In genomic region chr6:88637611-88638301, GRCm38 (mm10) we compare ENCODE assay signal across 13 mouse cellular contexts. TPM values are rescaled to one million over a fixed set of nuclear protein-coding genes. Genes with fewer than 3 reads are reported as not detected.
DNase-seq lines count a peak whose midpoint lies in the region; ATAC-seq and TF ChIP-seq lines count a peak whose summit lies in the region.
"Had no signal": no experiment of that assay in that cellular context is flagged by ENCODE, and none has a peak within 500 bp of the region (broad histone marks: within the 10 kb centered on the region; RNA-seq: fewer than 3 reads in every experiment).

Gene Kbtbd12, minus strand, starts transcription at chr6:88637950.

- no peak within 1 kb of the TSS for H3K4me2 ChIP-seq in intestine, embryonic 14.5 days (ENCODE audit: low read length)
- no peak within 1 kb of the TSS for H3K4me2 ChIP-seq in intestine, postnatal 0 days (replicated peaks; ENCODE audit: low read depth)
- H3K4me2 ChIP-seq in heart, embryonic 15.5 days: no peak within 1 kb of the TSS
- peak within 1 kb of the TSS; percentile 45 for H3K4me2 ChIP-seq in liver, embryonic 16.5 days (ENCODE audit: low read depth, low read length)
- H3K4me2 ChIP-seq in kidney, embryonic 15.5 days: no peak within 1 kb of the TSS

- H3K27me3 ChIP-seq in intestine, embryonic 14.5 days (replicated peaks; ENCODE audit: control insufficient read depth, insufficient read depth, low read length): no peaks in the 10 kb centered on the region
- H3K27me3 ChIP-seq in intestine, postnatal 0 days (replicated peaks; ENCODE audit: control insufficient read depth, insufficient read depth, low read length): no peaks in the 10 kb centered on the region
- no peaks in the 10 kb centered on the region for H3K27me3 ChIP-seq in heart, embryonic 15.5 days
- no peaks in the 10 kb centered on the region for H3K27me3 ChIP-seq in liver, embryonic 16.5 days (ENCODE audit: control insufficient read depth, insufficient read depth, low read depth, low read length)
- no peaks in the 10 kb centered on the region for H3K27me3 ChIP-seq in kidney, embryonic 15.5 days

- no peak for TF ChIP-seq CTCF in intestine, postnatal 0 days (IDR thresholded peaks at IDR 0.05; ENCODE audit: low read depth)

- no peak within 1 kb of the TSS for H3K27ac ChIP-seq in intestine, embryonic 14.5 days (ENCODE audit: low read depth)
- no peak within 1 kb of the TSS for H3K27ac ChIP-seq in intestine, postnatal 0 days (ENCODE audit: low read depth, low read length)
- H3K27ac ChIP-seq in heart, embryonic 15.5 days: no peak within 1 kb of the TSS
- peak within 1 kb of the TSS; percentile 88 for H3K27ac ChIP-seq in liver, embryonic 16.5 days (ENCODE audit: low read length)
- no peak within 1 kb of the TSS for H3K27ac ChIP-seq in kidney, embryonic 15.5 days
- H3K27ac ChIP-seq: limb, embryonic 10.5 days had no signal

- WGBS in intestine, embryonic 14.5 days: 97% methylated on average over 5 of the region's 5 CpGs
- WGBS in intestine, postnatal 0 days: 97% methylated on average over 5 of the region's 5 CpGs
- 92% methylated on average over 5 of the region's 5 CpGs for WGBS in heart, embryonic 15.5 days
- WGBS in liver, embryonic 16.5 days (ENCODE audit: insufficient replicate concordance): 96% methylated on average over 5 of the region's 5 CpGs
- WGBS in kidney, embryonic 15.5 days: 97% methylated on average over 5 of the region's 5 CpGs

- H3K4me3 ChIP-seq in intestine, embryonic 14.5 days (ENCODE audit: low read depth, low read length): no peak within 1 kb of the TSS
- no peak within 1 kb of the TSS for H3K4me3 ChIP-seq in intestine, postnatal 0 days (ENCODE audit: low read depth, low read length)
- H3K4me3 ChIP-seq in heart, embryonic 15.5 days: no peak within 1 kb of the TSS
- H3K4me3 ChIP-seq in liver, embryonic 16.5 days (ENCODE audit: low read depth, low read length): peak within 1 kb of the TSS; percentile 12
- H3K4me3 ChIP-seq in kidney, embryonic 15.5 days (replicated peaks): no peak within 1 kb of the TSS
- H3K4me3 ChIP-seq: limb, embryonic 10.5 days had no signal

- peak; percentile 41 for DNase-seq in intestine, embryonic 14.5 days (ENCODE audit: low spot score)
- DNase-seq in gastrocnemius, adult 18-20 months (ENCODE audit: low spot score): no peak
- no peak for DNase-seq in retina, embryonic 14.5 days (ENCODE audit: low spot score)
- DNase-seq in lung, postnatal 36 days: no peak
- DNase-seq: B cell, adult 2 months; cerebellum, adult 11-12 months; lung, postnatal 4 days; thymus, postnatal 14 days had no signal

- H3K9ac ChIP-seq in intestine, embryonic 14.5 days (ENCODE audit: low read length): no peak within 1 kb of the TSS
- H3K9ac ChIP-seq in intestine, postnatal 0 days (ENCODE audit: low read depth, low read length): no peak within 1 kb of the TSS
- H3K9ac ChIP-seq in heart, embryonic 15.5 days: no peak within 1 kb of the TSS
- peak within 1 kb of the TSS; percentile 38 for H3K9ac ChIP-seq in liver, embryonic 16.5 days (ENCODE audit: low read depth, low read length)
- no peak within 1 kb of the TSS for H3K9ac ChIP-seq in kidney, embryonic 15.5 days

- ATAC-seq in intestine, embryonic 14.5 days (replicated peaks; ENCODE audit: low FRiP score, low TSS enrichment, low read depth): no peak
- no peak for ATAC-seq in intestine, postnatal 0 days
- ATAC-seq in heart, embryonic 15.5 days (replicated peaks; ENCODE audit: insufficient number of reproducible peaks, insufficient read depth, low FRiP score, low read depth): no peak
- ATAC-seq in liver, embryonic 16.5 days (ENCODE audit: low read depth): peak; percentile 83
- no peak for ATAC-seq in kidney, embryonic 15.5 days (replicated peaks; ENCODE audit: low FRiP score)

- no peaks in the 10 kb centered on the region for H3K36me3 ChIP-seq in intestine, embryonic 14.5 days (ENCODE audit: control insufficient read depth, insufficient read depth, low read length)
- H3K36me3 ChIP-seq in intestine, postnatal 0 days (ENCODE audit: control insufficient read depth, insufficient read depth): no peaks in the 10 kb centered on the region
- no peaks in the 10 kb centered on the region for H3K36me3 ChIP-seq in heart, embryonic 15.5 days
- H3K36me3 ChIP-seq in liver, embryonic 16.5 days (ENCODE audit: control insufficient read depth, insufficient read depth): no peaks in the 10 kb centered on the region
- no peaks in the 10 kb centered on the region for H3K36me3 ChIP-seq in kidney, embryonic 15.5 days
- H3K36me3 ChIP-seq: limb, embryonic 10.5 days had no signal

- peaks cover 7% of the 10 kb centered on the region; the same call in 1 of the 2 replicates for H3K9me3 ChIP-seq in intestine, embryonic 14.5 days (ENCODE audit: control insufficient read depth, low read length)
- H3K9me3 ChIP-seq in intestine, postnatal 0 days (ENCODE audit: control insufficient read depth): peaks cover 3% of the 10 kb centered on the region; the same call in 1 of the 2 replicates
- no peaks in the 10 kb centered on the region for H3K9me3 ChIP-seq in heart, embryonic 15.5 days (replicated peaks)
- H3K9me3 ChIP-seq in liver, embryonic 16.5 days (replicated peaks; ENCODE audit: control insufficient read depth, low read length): peaks cover 5% of the 10 kb centered on the region
- H3K9me3 ChIP-seq in kidney, embryonic 15.5 days (replicated peaks): 0 out of 2 replicates have a peak, but pooled peaks cover 4% of the 10 kb centered on the region
- H3K9me3 ChIP-seq: limb, embryonic 10.5 days had no signal

- H3K4me1 ChIP-seq in intestine, embryonic 14.5 days (replicated peaks; ENCODE audit: control insufficient read depth, insufficient read depth, low read length): peaks cover 7% of the 10 kb centered on the region; the same call in 1 of the 2 replicates
- no peaks in the 10 kb centered on the region for H3K4me1 ChIP-seq in intestine, postnatal 0 days (replicated peaks; ENCODE audit: control insufficient read depth, insufficient read depth, low read length)
- H3K4me1 ChIP-seq in heart, embryonic 15.5 days (replicated peaks): peaks cover 17% of the 10 kb centered on the region; the same call in 1 of the 2 replicates
- H3K4me1 ChIP-seq in liver, embryonic 16.5 days (ENCODE audit: control insufficient read depth, low read depth, low read length): peaks cover 47% of the 10 kb centered on the region
- peaks cover 15% of the 10 kb centered on the region for H3K4me1 ChIP-seq in kidney, embryonic 15.5 days

RNA-seq across cellular contexts. Expression of gene Kbtbd12, which starts in this region (rescaled TPM):
- 0.26 TPM in 1 of 2 replicates, not detected in the other for polyA plus RNA-seq in intestine, embryonic 14.5 days (2014; fragmentation: Nextera tagmentation; extraction: Ambion mirVana)
- polyA plus RNA-seq in intestine, postnatal 0 days (2015; fragmentation: Nextera tagmentation; extraction: Ambion mirVana): 0.12 and 0.27 TPM in 2 replicates
- total RNA-seq in gastrocnemius, adult 18-20 months (2021): 10 to 100 TPM; 87.6 to 90.7 TPM
- polyA plus RNA-seq in heart, embryonic 15.5 days (2015; fragmentation: Nextera tagmentation; extraction: Ambion mirVana): 25.5 and 25.6 TPM in 2 replicates
- 1.4 TPM in 2 replicates for polyA plus RNA-seq in liver, embryonic 16.5 days (2015; fragmentation: Nextera tagmentation; extraction: Ambion mirVana)
- 0.34 and 0.45 TPM in 2 replicates for polyA plus RNA-seq in kidney, embryonic 15.5 days (2015; fragmentation: Nextera tagmentation; extraction: Ambion mirVana)

Comparison
In these comparisons a context has a peak if more than half of its experiments do, and no peak if none do; other contexts are left out.
1. RNA of gene Kbtbd12 (polyA plus RNA-seq): 25.5 to 25.6 TPM in heart, embryonic 15.5 days; 1.4 TPM in liver, embryonic 16.5 days, 0.34 to 0.45 TPM in kidney, embryonic 15.5 days, 0.26 TPM in intestine, embryonic 14.5 days and 0.12 to 0.27 TPM in intestine, postnatal 0 days; every median in the first group is over 10 times any median in the second.
2. Peak in DNase-seq in intestine, embryonic 14.5 days; RNA of the gene not detected or under 1 TPM.